Mouse (Mus musculus) thymus, postnatal 4 days (tissue): ENCODE measurements around the gene Rc3h1.
"Not testable (repeated sequence)": the region's sequence is repeated elsewhere in the genome, so short reads cannot be mapped to it uniquely, and the experiment has no call there.

Experiments used
- DNase-seq: peaks from one replicate; pipeline ENCODE4 v3.0.0; 2021

Rc3h1 gene

DNA sequence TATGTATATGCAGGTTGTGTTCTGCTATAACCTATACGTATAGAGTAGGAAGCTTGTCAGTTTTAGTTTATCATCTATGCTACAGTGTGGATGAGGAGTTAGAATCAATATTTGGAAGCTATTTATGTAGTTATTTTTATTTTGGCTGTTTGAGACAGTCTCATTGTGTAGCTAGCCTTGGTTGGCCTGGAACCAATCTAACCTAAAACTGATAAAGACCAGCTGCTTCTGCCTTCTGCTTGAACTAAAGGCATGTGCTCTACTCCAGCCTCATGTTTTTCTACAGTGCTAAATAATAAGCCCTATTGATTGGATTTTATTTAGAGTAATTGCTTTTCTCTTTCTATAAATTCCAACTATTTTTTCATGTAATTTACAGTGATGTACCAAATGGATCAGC is 61.0 kb downstream of the Rc3h1 start:
- no peak for DNase-seq

DNA sequence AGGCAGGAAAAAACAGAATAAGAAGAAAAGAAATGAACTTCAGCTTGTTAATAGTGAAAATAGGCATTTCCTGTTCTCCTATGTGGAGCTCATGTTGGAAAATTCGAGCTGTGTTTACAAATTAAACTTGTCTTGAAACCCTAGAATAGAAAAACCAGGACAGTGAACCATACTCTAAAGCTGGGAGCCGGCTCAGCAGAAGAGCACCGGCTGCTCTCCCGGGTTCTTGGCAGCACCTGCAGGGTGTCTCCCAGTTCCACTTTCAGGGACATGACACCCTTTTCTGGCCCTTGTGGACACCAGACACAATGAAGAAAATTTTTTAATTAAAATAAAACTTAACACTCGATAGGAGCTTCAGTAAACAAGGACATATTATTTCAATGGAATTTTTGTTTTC is 62.4 kb downstream of the Rc3h1 start:
- no peak for DNase-seq

DNA sequence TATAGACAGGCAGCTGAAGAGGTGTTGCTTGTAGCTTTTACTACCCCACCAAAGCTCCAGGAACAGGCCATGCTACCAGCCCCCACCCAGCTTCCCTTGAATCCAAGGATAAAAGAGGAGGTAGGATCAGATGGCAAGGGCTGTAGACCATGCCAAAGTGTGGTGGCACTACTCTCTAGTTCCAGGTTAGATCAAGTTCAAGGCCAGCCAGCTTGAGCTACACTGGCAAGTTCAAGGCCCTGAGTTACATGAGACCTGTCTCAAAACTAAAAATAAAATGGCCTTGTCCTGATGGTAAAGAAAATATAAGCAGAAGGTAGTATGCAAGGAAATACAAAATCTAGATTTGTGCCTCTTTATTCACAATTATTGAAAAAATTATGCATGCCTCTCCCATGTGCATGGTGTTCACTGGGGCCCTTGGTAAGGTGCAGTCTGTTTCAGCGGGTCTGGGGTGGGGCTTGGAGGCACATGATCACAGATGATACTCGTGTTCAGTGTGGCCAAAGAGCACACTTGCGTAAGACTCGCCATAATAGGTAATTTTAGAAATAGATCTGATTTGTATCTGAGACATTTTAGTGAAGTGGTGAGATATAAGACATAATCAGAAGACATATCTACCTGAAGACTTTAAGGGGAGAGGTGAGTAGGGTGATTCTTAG is 72.0 kb downstream of the Rc3h1 start, which contains the start of gene Serpinc1:
Serpinc1 (plus strand) TSS at position 515 of the 665 bp plus-strand sequence.
- DNase-seq: no peak

DNA sequence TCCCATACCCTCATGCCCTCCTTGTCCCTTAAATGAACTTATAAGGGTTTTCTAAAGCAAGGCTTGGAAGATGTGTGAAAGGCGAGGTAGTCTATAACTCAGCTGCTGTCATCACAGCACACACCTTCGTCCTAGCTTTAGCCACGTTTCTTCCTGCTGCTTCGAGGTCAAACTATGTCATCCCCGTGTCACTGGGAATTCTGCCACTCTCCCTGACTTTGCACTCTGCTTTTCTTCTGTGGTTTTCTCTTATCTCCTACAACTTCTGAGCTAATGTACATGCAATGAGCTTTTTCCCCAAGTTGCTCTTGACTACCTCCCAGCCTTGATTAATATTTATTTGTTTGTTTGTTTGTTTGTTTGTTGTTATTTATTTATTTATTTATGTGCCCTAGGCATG is 73.8 kb downstream of the Rc3h1 start:
- DNase-seq: no peak

DNA sequence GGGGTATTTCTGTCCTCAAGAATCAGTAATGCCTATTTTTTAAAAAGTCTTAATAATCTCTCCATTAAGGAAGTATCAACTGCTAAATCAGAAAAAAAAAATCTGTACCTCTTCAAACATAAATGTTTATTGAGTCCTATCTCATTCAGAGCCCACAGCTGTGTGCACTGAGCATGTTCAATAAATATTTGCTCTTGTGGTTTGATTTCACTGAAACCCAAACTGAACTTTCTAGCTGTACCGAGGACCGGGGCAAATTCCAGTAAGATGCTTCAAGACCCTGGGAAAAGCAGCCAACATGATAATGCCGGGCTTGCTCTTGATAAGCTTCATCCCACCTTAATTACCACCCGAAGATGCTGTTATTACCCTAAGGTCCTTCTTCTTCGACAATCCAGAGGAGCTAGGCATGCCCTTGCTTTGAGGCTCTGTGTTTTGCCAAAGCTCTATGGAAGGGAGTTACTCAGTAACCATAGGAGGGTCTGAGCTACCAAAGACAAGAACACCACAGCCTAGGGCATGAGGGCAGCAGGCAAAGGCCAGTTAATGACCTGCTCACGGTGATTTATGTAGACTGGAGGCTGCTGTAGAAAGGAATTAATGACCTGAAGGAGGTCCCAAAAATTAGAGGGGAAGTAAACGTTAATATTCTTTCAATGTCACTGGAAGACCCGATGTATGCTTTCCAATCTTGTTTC is 74.5 kb downstream of the Rc3h1 start:
- DNase-seq: no peak

DNA sequence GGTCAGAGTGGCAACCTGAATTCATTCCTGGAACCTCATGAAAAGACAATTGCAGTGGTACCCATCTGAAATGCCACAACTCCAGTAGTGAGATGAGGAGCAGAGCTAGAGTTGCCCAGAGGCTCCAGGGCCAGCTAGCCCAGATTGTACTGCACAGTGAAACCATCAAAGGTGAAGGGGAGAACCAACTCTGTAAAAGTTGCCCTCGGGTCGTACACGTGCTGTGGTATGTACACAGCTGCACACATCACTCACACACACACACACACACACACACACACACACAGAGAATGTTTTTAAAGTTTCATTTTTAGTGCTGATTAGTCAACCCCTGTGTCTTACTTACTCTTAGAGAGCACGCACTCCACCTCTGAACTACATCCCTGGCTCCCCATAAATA is 75.1 kb downstream of the Rc3h1 start:
- no peak for DNase-seq

GRCm38 (mm10) chr1:160982887-160983286 is 76.7 kb downstream of the Rc3h1 start:
- no peak for DNase-seq

DNA sequence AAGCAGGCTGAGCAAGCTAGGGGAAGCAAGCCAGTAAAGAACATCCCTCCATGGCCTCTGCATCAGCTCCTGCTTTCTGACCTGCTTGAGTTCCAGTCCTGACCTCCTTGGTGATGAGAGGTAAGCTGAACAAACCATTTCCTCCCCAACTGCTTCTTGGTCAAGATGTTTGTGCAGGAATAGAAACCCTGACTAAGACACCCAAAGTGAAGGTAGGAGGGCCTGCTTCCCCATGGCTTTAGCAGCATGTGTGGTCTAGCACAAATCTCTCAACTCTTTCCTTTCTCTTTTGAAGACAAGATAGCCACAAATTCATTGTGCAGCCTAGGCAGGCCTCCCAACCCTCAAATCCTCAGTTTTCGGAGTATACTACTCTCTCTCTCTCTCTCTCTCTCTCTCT is 78.5 kb downstream of the Rc3h1 start:
- not testable (repeated sequence) for DNase-seq

GRCm38 (mm10) chr1:160985477-160985876 is 79.3 kb downstream of the Rc3h1 start:
- DNase-seq: no peak

DNA sequence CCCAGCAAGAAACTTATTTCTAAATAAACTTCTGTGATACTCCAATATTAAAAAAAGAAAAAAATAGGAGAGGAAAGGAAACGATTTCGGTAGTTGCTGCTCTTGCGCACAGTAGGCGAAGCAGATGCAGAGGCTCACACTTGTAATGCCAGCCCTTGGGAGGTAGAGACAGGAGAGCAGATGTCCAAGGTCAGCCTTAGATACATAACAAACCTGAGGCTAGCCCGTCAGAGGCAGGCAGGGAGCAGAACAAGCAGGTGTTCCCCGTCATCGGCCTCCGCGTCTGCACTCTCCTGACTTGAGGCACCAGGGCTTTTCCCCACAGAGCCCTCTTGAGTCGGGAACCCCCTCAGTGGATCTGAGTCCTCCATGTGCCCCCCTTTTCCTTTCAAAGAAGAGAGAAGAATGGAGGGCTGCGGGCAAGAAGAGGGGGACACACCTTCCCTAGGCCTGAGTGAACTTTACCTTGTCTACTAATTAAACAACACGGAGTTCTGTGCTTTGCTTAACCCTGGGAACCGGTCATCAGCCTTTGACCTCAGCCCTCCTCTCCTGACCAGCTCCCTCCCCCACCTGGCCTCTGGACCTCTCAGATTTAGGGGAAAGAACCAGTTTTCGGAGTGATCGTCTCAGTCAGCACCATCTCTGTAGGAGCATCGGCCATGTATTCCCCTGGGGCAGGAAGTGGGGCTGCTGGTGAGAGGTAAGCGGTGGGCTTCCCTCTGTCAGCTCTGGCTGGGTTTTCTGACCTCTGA is 80.8 kb downstream of the Rc3h1 start:
- DNase-seq: no peak

GRCm38 (mm10) chr1:160989395-160989794 is 83.2 kb downstream of the Rc3h1 start:
- no peak for DNase-seq

GRCm38 (mm10) chr1:160993851-160994250 is 87.6 kb downstream of the Rc3h1 start:
- DNase-seq: no peak

- DNase-seq: no peak
Observed at GRCm38 (mm10) chr1:161004942-161005341, 98.7 kb downstream of the Rc3h1 start.

DNA sequence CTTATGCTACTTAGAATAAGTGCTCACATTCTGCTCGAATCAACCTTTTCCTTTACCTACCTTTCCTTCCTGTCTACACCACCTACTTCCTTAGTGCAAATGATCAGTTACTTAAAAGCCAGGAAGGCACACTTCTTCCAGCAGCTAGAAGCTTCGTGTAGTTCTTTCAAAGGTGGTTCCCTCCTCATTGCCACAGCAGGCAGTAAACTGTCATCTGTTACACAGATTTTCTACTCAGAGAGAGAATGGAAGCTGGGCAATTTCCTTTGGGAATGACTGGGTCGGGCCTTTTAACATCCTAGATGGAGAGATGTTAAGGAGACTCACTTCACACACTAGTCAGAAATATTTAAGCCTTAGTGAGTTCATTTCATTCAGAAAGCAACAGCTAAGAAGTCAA is 99.3 kb downstream of the Rc3h1 start:
- no peak for DNase-seq

DNA sequence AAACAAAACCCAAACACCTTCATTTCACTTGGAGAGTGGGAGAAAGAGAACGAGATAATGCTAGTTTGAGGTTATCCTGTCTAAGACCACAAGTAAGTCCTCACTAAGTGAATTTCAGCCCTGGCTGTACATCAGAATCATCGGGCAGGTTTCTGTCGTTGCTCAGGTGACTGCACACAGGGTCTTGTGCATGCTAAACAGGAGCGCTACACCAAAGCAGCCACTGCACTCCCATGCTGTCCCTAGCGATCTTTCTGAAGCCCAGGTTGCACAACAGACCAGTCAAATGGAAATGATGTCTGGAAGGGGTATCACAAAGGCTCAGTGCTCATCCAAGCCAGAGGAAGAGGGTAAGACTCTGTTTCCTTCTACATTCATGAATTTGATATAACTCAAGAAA is 100.3 kb downstream of the Rc3h1 start:
- no peak for DNase-seq

DNA sequence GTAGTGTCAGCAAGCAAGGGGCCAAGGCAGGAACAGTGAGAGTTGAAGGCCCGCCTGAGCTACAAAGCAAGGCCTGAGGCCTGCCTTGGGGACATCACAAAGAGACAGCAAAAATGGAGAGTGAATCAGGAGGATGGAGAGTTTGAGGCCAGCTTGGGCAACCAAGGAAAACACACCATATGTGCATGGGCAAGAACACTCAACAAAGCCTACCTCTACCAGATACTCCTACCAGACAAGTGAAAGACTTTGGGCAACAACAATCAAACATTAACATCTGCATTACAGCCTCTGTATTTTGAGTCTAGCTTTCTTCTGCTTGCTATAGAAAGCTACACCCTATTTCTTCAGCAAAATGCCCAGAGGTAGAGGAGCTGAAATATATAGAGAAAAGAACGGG is 101.8 kb downstream of the Rc3h1 start:
- no peak for DNase-seq

DNA sequence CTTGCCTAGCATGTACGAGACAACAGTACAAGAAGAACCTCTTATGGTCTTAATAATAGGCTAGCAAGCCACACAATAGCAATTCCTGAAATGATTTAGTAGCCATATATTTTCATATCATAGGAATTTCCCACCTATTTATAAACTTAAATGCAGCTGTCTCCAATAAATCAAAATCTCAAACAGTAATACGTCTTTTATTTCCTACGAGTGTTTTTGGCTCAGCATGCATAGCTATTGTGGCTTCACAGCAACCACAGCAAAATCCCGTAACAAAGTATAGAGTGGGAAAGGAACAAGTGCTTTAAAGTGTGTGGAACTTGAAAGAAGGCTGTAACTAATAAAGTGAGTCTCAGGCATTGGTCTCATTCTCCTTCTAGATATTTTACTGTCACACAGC is 104.2 kb downstream of the Rc3h1 start:
- no peak for DNase-seq

- DNase-seq: no peak
Observed at GRCm38 (mm10) chr1:161016378-161016777, 110.2 kb downstream of the Rc3h1 start.

DNA sequence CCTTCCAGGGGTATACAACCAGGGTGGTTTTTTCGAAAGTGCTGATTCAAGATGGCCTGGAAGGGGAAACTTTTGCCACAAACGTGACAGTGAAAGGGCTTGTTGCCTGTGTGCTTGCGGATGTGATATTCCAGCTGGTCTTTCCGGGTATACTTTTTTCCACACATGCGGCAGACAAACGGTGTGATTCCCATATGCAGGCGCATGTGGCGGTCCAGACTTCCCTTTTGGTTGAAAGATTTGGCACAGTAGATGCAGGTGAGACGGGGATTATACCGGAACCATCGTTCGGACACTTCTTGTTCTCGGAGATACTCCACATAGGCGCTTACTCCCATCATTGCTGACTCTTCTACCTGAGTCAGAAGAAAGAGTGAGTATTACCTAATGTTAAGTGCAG is 113.8 kb downstream of the Rc3h1 start:
- no peak for DNase-seq
